Mouse (Mus musculus) kidney, embryonic 14.5 days (tissue): ENCODE measurements at regions not wholly inside any gene's neighbourhood (a gene's known extent, or its start where the extent isn't known, plus 50 kb on each side); places are given as distances from the start of the nearest gene placed in this dataset.

Experiments
- ATAC-seq: fragments of 200-750 bp; cut with Nextera tagmentation; 2 replicates; pipeline ENCODE4 v1.8.0; 2017; ENCODE audit warnings: moderate number of reproducible peaks, mild to moderate bottlenecking, moderate TSS enrichment, moderate library complexity; ENCODE audit not compliant: low FRiP score, low TSS enrichment
- H3K27ac ChIP-seq: fragments of 300-500 bp; sonication (generic); 2 replicates; pipeline ENCODE4 v1.5.1; 2014; ENCODE audit warnings: low read depth, mild to moderate bottlenecking, low read length, moderate library complexity, mixed read lengths
- H3K27me3 ChIP-seq: fragments of 300-500 bp; sonication (generic); 2 replicates; pipeline ENCODE4 v1.6.1; 2014; ENCODE audit warnings: mild to moderate bottlenecking, low read length; ENCODE audit not compliant: control insufficient read depth, insufficient read depth
- H3K36me3 ChIP-seq: fragments of 300-500 bp; sonication (generic); 2 replicates; pipeline ENCODE4 v1.6.1; 2014; ENCODE audit warnings: low read length, mixed read lengths; ENCODE audit not compliant: control insufficient read depth, insufficient read depth
- H3K4me1 ChIP-seq: fragments of 300-500 bp; sonication (generic); 2 replicates; pipeline ENCODE4 v1.6.1; 2014; ENCODE audit warnings: low read length, mixed read lengths; ENCODE audit not compliant: control insufficient read depth, insufficient read depth
- H3K4me2 ChIP-seq: fragments of 300-500 bp; sonication (generic); replicated peaks from 2 replicates; pipeline ENCODE4 v1.6.1; 2014; ENCODE audit warnings: low read depth, mild to moderate bottlenecking, low read length
- H3K4me3 ChIP-seq: fragments of 300-500 bp; sonication (generic); 2 replicates; pipeline ENCODE4 v1.5.1; 2014; ENCODE audit warnings: mild to moderate bottlenecking, low read length
- H3K9ac ChIP-seq: fragments of 300-500 bp; sonication (generic); 2 replicates; pipeline ENCODE4 v1.6.1; 2014; ENCODE audit warnings: low read depth, mild to moderate bottlenecking, low read length, moderate library complexity
- H3K9me3 ChIP-seq: fragments of 300-500 bp; sonication (generic); 2 replicates; pipeline ENCODE4 v1.6.1; 2016; ENCODE audit warnings: low read length; ENCODE audit not compliant: control insufficient read depth
- WGBS: fragments of 180-500 bp; shearing (Covaris S2); extraction: QIAGEN DNeasy Blood & Tissue Kit; methylation state at CpG from one replicate; pipeline ENCODE4 v1.1.7; 2014; 5-methylcytosine and 5-hydroxymethylcytosine counted together

DNA sequence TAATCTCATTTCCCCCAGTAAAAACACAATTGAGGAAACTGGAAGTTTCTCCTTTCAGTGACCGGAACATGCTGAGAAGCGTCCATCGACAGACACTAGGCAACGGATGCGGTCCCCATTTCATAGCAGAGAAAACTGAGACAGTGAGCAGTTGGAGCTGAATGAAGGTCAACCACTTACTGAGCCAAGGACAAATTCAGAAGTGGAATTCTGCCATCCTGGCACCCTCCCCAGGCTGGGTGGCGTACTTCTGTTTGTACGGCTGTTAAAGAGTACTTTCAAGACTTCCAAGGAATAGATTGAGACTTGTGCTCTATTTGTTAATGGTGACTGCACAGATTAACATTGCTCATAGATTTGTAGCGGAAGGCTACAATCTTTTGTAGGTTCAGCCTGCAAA is 54.2 kb upstream of the Bhlhe40 start:
- Histone ChIP-seq H3K4me3 (no peak overlapping the region), H3K27ac (no peak overlapping the region), H3K36me3 (no peaks in the 10 kb centered on the region), H3K27me3 (no peaks in the 10 kb centered on the region), H3K4me1 (no peaks in the 10 kb centered on the region), H3K9ac (no peak overlapping the region), H3K4me2 (no peak overlapping the region), H3K9me3 (no peaks in the 10 kb centered on the region)
- ATAC-seq: no peak
- 94% methylated on average over 8 of the region's 8 CpGs for WGBS

DNA sequence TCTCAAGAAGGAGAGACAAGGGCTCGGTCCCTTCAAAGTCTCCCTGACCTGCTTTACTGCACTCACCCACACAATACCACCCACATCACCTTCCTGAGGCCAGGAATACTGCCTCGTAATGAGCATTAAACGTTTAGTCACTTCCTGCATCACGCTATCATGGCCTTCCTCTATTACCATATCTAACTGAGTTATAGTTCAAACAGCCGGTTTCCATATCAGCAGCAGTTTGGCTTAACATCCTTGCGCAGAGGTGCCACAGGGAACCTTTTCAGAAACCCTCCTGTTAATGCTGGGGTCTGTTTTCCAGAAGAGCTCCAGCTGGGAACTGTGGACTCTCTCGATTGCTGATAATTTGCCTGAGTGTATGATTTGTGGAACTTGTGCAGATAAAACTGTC is 52.1 kb upstream of the Bhlhe40 start:
- 49% methylated on average over 7 of the region's 7 CpGs for whole genome bisulfite sequencing
- Histone ChIP-seq H3K9ac (no peak overlapping the region), H3K27me3 (no peaks in the 10 kb centered on the region), H3K4me2 (no peak overlapping the region), H3K9me3 (no peaks in the 10 kb centered on the region), H3K36me3 (no peaks in the 10 kb centered on the region), H3K4me1 (no peaks in the 10 kb centered on the region), H3K4me3 (no peak overlapping the region), H3K27ac (no peak overlapping the region)
- ATAC-seq: 0 out of 2 replicates have a peak, but pooled peaks have one; percentile 9
